Mouse (Mus musculus): ENCODE data around the gene Prkar1b.

GRCm38 (mm10) chr5:139042299-139042698, 107.5 kb downstream of the Prkar1b start:
- TF ChIP-seq POLR2A (IDR thresholded peaks at IDR 0.05; ENCODE audit: insufficient read length, low read depth) (no peak), MYOD1 (IDR thresholded peaks at IDR 0.05; ENCODE audit: control insufficient read depth in 1 of 3, insufficient read length in 2 of 3, low read depth in 2 of 3) (no peak), USF1 (IDR thresholded peaks at IDR 0.05; ENCODE audit: low read depth) (no peak), TCF3 (IDR thresholded peaks at IDR 0.05; ENCODE audit: insufficient read length, low read depth) (no peak), E2F4 (IDR thresholded peaks at IDR 0.05; ENCODE audit: insufficient read depth) (no peak), POLR2AphosphoS2 (IDR thresholded peaks at IDR 0.05; ENCODE audit: insufficient read length, low read depth) (no peak), SRF (IDR thresholded peaks at IDR 0.05; ENCODE audit: control insufficient read depth, insufficient read length, low read depth) (no peak)
